Mouse (Mus musculus): ENCODE measurements around the gene Pcgf2.
A peak's percentile ranks its signal among the peaks of the same experiment; 100 is the strongest.

- peak; percentile 94 for TF ChIP-seq CTCF (IDR thresholded peaks at IDR 0.05; ENCODE audit: low read depth, low read length)
- no peak for TF ChIP-seq GATA1 (IDR thresholded peaks at IDR 0.05; ENCODE audit: borderline replicate concordance, low read length)
- TF ChIP-seq TAL1 (conservative IDR thresholded peaks at IDR 0.05; ENCODE audit: low read depth, low read length), result no peak
- no peak for TF ChIP-seq POLR2AphosphoS5 (IDR thresholded peaks at IDR 0.05; ENCODE audit: insufficient replicate concordance, low read depth, low read length)
- TF ChIP-seq GATA2 (IDR thresholded peaks at IDR 0.05; ENCODE audit: borderline replicate concordance, low read depth, low read length), result no peak
These were observed 10.4 kb downstream of the Pcgf2 start for GRCm38 (mm10) chr11:97689861-97690260.
